Mouse (Mus musculus) thymus, postnatal 10 days (tissue): ENCODE results near the gene Klhl25.
A peak's percentile ranks its signal among the peaks of the same experiment; 100 is the strongest.
"Not testable (repeated sequence)": the region's sequence is repeated elsewhere in the genome, so short reads cannot be mapped to it uniquely, and the experiment has no call there.

Source experiments
- DNase-seq, 2 experiments: peaks; one replicate each; pipeline ENCODE4 v3.0.0; 2021; ENCODE audit warnings: low spot score in 2 of 2

Klhl25 gene

GRCm38 (mm10) chr7:75845936-75846335 is 2.2 kb upstream of the Klhl25 start:
- no peak for DNase-seq

GRCm38 (mm10) chr7:75846942-75847341 is 1.2 kb upstream of the Klhl25 start:
- DNase-seq: no peak

GRCm38 (mm10) chr7:75847489-75847888 is 621 bp upstream of the Klhl25 start:
- no peak for DNase-seq

GRCm38 (mm10) chr7:75848776-75849670 is 913 bp downstream of the Klhl25 start:
- DNase-seq: peak; percentile 60 to 78

- not testable (repeated sequence) for DNase-seq
Measured at GRCm38 (mm10) chr7:75850396-75850795, 2.3 kb downstream of the Klhl25 start.

GRCm38 (mm10) chr7:75851290-75851689 is 3.2 kb downstream of the Klhl25 start:
- DNase-seq: no peak

GRCm38 (mm10) chr7:75852363-75852762 is 4.3 kb downstream of the Klhl25 start:
- no peak for DNase-seq

GRCm38 (mm10) chr7:75853171-75853830 is 5.2 kb downstream of the Klhl25 start:
- DNase-seq: no peak

- no peak for DNase-seq
Measured at GRCm38 (mm10) chr7:75854231-75854925, 6.3 kb downstream of the Klhl25 start.

GRCm38 (mm10) chr7:75855028-75855427 is 6.9 kb downstream of the Klhl25 start:
- DNase-seq: peak in 1 of 2 experiments; percentile 26

GRCm38 (mm10) chr7:75856259-75856658 is 8.1 kb downstream of the Klhl25 start:
- DNase-seq: no peak

- no peak for DNase-seq
Measured at GRCm38 (mm10) chr7:75859771-75860196, 11.7 kb downstream of the Klhl25 start.

GRCm38 (mm10) chr7:75861638-75862426 is 13.7 kb downstream of the Klhl25 start:
- DNase-seq: not testable (repeated sequence)

GRCm38 (mm10) chr7:75862427-75862781 is 14.3 kb downstream of the Klhl25 start:
- not testable (repeated sequence) for DNase-seq

GRCm38 (mm10) chr7:75863248-75863911 is 15.3 kb downstream of the Klhl25 start:
- DNase-seq: not testable (repeated sequence)

- no peak for DNase-seq
Measured at GRCm38 (mm10) chr7:75865026-75865425, 16.9 kb downstream of the Klhl25 start.

GRCm38 (mm10) chr7:75866557-75866956 is 18.4 kb downstream of the Klhl25 start:
- DNase-seq: no peak

- DNase-seq: no peak
Measured at GRCm38 (mm10) chr7:75868687-75869086, 20.6 kb downstream of the Klhl25 start.

GRCm38 (mm10) chr7:75870551-75870950 is 22.4 kb downstream of the Klhl25 start:
- DNase-seq: no peak

- no peak for DNase-seq
Measured at GRCm38 (mm10) chr7:75872255-75872654, 24.1 kb downstream of the Klhl25 start.

- DNase-seq: no peak
Measured at GRCm38 (mm10) chr7:75872697-75873096, 24.6 kb downstream of the Klhl25 start.
